Mouse (Mus musculus) myocyte (in vitro differentiated cells): ENCODE results near the gene Peli2. TPM values are rescaled to one million over a fixed set of nuclear protein-coding genes. Genes with fewer than 3 reads are reported as not detected.

Experiments used
- H3K27me3 ChIP-seq: one replicate; pipeline ENCODE4 v1.6.1; 2011; ENCODE audit not compliant: control insufficient read depth, insufficient read depth, insufficient read length
- H3K36me3 ChIP-seq: one replicate; pipeline ENCODE4 v1.6.1; 2011; ENCODE audit not compliant: control insufficient read depth, insufficient read depth
- H3K4me2 ChIP-seq: one replicate; pipeline ENCODE4 v1.6.1; 2011; ENCODE audit warnings: low read depth, control low read depth
- H3K4me3 ChIP-seq: one replicate; pipeline ENCODE4 v1.5.1; 2011; ENCODE audit warnings: mild to moderate bottlenecking, control low read depth, moderate library complexity
- H3K79me2 ChIP-seq: one replicate; pipeline ENCODE4 v1.6.1; 2011; ENCODE audit not compliant: control insufficient read depth, insufficient read depth
- H3ac ChIP-seq: one replicate; pipeline ENCODE4 v1.6.1; 2011; ENCODE audit not compliant: control insufficient read depth, insufficient read length
- CEBPB ChIP-seq: IDR thresholded peaks from 2 replicates; pipeline ENCODE4 v1.6.1; 2011; ENCODE audit warnings: mild to moderate bottlenecking, moderate library complexity; ENCODE audit not compliant: poor library complexity, insufficient read depth, severe bottlenecking
- E2F4 ChIP-seq: IDR thresholded peaks from one replicate; pipeline ENCODE4 v1.6.1; 2011; ENCODE audit warnings: mild to moderate bottlenecking, control low read depth, moderate library complexity; ENCODE audit not compliant: insufficient read depth
- MAX ChIP-seq: IDR thresholded peaks from one replicate; pipeline ENCODE4 v1.6.1; 2011; ENCODE audit warnings: low read depth, mild to moderate bottlenecking, control low read depth
- MYOD1 ChIP-seq, 3 experiments: IDR thresholded peaks; one replicate each; pipeline ENCODE4 v1.6.1; 2011; ENCODE audit warnings: control low read depth in 2 of 3, low read depth in 2 of 3, mild to moderate bottlenecking in 2 of 3, moderate library complexity in 1 of 3; ENCODE audit not compliant: insufficient read length in 2 of 3, control insufficient read depth in 1 of 3
- MYOG ChIP-seq, 3 experiments: IDR thresholded peaks; one replicate each; pipeline ENCODE4 v1.6.1; 2011; ENCODE audit warnings: control low read depth in 2 of 3, low read depth in 2 of 3, mild to moderate bottlenecking in 2 of 3; ENCODE audit not compliant: insufficient read length in 2 of 3, control insufficient read depth in 1 of 3, insufficient read depth in 1 of 3
- POLR2A ChIP-seq: IDR thresholded peaks from one replicate; pipeline ENCODE4 v1.6.1; 2011; ENCODE audit warnings: low read depth, mild to moderate bottlenecking, control low read depth, moderate library complexity; ENCODE audit not compliant: insufficient read length
- POLR2AphosphoS2 ChIP-seq: IDR thresholded peaks from one replicate; pipeline ENCODE4 v1.6.1; 2011; ENCODE audit warnings: low read depth, control low read depth; ENCODE audit not compliant: insufficient read length
- REST ChIP-seq: IDR thresholded peaks from one replicate; pipeline ENCODE4 v1.6.1; 2011; ENCODE audit warnings: mild to moderate bottlenecking, control low read depth, moderate library complexity; ENCODE audit not compliant: insufficient read depth, insufficient read length
- SRF ChIP-seq: IDR thresholded peaks from one replicate; pipeline ENCODE4 v1.6.1; 2011; ENCODE audit warnings: low read depth; ENCODE audit not compliant: control insufficient read depth, insufficient read length
- TCF12 ChIP-seq: IDR thresholded peaks from one replicate; pipeline ENCODE4 v1.6.1; 2011; ENCODE audit warnings: mild to moderate bottlenecking, control low read depth; ENCODE audit not compliant: poor library complexity, insufficient read depth, severe bottlenecking
- TCF3 ChIP-seq: IDR thresholded peaks from one replicate; pipeline ENCODE4 v1.6.1; 2011; ENCODE audit warnings: low read depth, control low read depth; ENCODE audit not compliant: insufficient read length
- USF1 ChIP-seq: IDR thresholded peaks from one replicate; pipeline ENCODE4 v1.6.1; 2011; ENCODE audit warnings: low read depth, mild to moderate bottlenecking, control low read depth, moderate library complexity
- polyA plus RNA-seq: library from polyadenylated mRNA; unstranded; fragments of >200 nt; fragmentation: generic; extraction: Trizol; gene quantifications from one replicate; pipeline ENCODE4 v1.2.1, GENCODE M21; 2012; ENCODE audit warnings: missing spikeins

Peli2 gene
- polyA plus RNA-seq, 1 experiment: 15.8 TPM

DNA sequence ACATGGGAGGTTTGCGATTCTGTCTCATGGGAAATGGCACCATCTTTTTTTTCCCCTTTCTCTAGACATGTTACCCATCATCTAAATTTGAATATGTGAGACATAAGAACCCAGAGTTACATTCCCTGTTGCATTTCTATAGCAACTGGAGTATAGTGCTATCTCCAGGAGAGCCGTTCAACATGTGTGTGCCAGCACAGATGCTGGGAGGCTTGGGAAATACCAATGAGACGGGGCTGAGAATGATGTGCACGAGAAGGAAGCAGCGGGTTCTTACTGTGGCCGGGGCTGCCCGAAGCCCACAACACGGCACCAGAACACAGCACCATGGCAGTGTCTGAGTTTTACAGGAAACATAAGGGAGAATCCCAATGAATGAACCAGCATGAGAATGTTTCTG is 29.5 kb upstream of the Peli2 start:
- H3ac ChIP-seq: no peak overlapping the region
- no peak overlapping the region for H3K4me3 ChIP-seq
- H3K4me2 ChIP-seq: no peak overlapping the region
- no peaks in the 10 kb centered on the region for H3K36me3 ChIP-seq
- TF ChIP-seq MAX (no peak), E2F4 (no peak), POLR2AphosphoS2 (no peak), MYOD1 (IDR thresholded peaks at IDR 0.05; ENCODE audit: control insufficient read depth in 1 of 3, insufficient read length in 2 of 3, low read depth in 2 of 3) (no peak), TCF3 (no peak), POLR2A (no peak), TCF12 (no peak), MYOG (IDR thresholded peaks at IDR 0.05; ENCODE audit: control insufficient read depth in 1 of 3, insufficient read depth in 1 of 3, insufficient read length in 2 of 3, low read depth in 2 of 3) (no peak), SRF (no peak), USF1 (no peak), REST (no peak), CEBPB (no peak)
- H3K27me3 ChIP-seq: no peaks in the 10 kb centered on the region
- H3K79me2 ChIP-seq: no peaks in the 10 kb centered on the region

DNA sequence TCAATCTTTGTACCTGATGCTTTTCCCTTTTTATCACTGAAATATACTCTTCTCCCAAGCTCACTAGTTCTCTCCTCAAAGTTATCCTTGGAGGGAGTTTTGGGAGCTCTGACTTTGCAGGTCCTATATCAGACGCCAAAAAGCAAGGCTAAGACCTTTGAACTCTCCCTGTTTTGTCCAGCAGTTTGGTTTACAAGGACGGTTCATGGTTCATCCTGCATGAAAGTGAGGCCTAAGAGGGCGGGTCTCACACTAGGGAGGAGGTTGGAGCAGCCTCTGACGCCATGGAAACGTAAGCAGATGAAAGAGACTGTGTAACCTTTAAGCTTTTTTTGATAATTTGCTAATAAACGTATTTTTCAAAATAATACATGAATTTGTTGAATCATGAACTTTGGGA is 22.4 kb upstream of the Peli2 start:
- Histone ChIP-seq H3K79me2 (no peaks in the 10 kb centered on the region), H3K27me3 (no peaks in the 10 kb centered on the region), H3K4me3 (no peak overlapping the region), H3K36me3 (no peaks in the 10 kb centered on the region), H3ac (no peak overlapping the region), H3K4me2 (no peak overlapping the region)
- TF ChIP-seq SRF (no peak), POLR2A (no peak), TCF12 (no peak), MYOG (IDR thresholded peaks at IDR 0.05; ENCODE audit: control insufficient read depth in 1 of 3, insufficient read depth in 1 of 3, insufficient read length in 2 of 3, low read depth in 2 of 3) (no peak), E2F4 (no peak), REST (no peak), MAX (no peak), TCF3 (no peak), POLR2AphosphoS2 (no peak), MYOD1 (IDR thresholded peaks at IDR 0.05; ENCODE audit: control insufficient read depth in 1 of 3, insufficient read length in 2 of 3, low read depth in 2 of 3) (no peak), USF1 (no peak), CEBPB (no peak)

DNA sequence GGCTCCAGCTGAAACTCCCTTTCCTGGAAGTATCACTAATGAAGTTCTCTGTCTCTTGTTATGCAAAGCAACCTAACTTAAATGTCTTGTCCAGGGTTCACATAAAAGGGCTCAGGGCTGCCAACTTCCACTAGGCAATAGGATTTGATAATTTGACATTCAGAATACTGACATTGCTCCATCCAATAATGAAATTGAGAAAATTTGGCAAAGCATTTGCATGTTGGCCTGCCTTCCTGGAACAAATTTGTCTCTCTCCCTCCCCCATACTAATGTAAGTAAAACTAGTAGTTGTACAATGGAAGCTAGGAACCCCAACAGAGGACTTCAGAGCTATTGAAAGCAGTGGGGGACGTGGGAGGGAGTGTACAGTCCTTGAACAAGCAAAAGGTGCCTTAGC is 21.3 kb upstream of the Peli2 start:
- no peak for TF ChIP-seq POLR2A
- TF ChIP-seq MAX: no peak
- no peak for TF ChIP-seq SRF
- no peak for TF ChIP-seq TCF3
- TF ChIP-seq CEBPB: no peak
- TF ChIP-seq MYOD1 (IDR thresholded peaks at IDR 0.05; ENCODE audit: control insufficient read depth in 1 of 3, insufficient read length in 2 of 3, low read depth in 2 of 3): no peak
- no peak for TF ChIP-seq TCF12
- TF ChIP-seq E2F4: no peak
- no peak for TF ChIP-seq POLR2AphosphoS2
- TF ChIP-seq USF1: no peak
- no peak for TF ChIP-seq REST
- TF ChIP-seq MYOG (IDR thresholded peaks at IDR 0.05; ENCODE audit: control insufficient read depth in 1 of 3, insufficient read depth in 1 of 3, insufficient read length in 2 of 3, low read depth in 2 of 3): no peak
- Histone ChIP-seq H3K79me2 (no peaks in the 10 kb centered on the region), H3ac (no peak overlapping the region), H3K27me3 (no peaks in the 10 kb centered on the region), H3K4me3 (no peak overlapping the region), H3K36me3 (no peaks in the 10 kb centered on the region), H3K4me2 (no peak overlapping the region)

DNA sequence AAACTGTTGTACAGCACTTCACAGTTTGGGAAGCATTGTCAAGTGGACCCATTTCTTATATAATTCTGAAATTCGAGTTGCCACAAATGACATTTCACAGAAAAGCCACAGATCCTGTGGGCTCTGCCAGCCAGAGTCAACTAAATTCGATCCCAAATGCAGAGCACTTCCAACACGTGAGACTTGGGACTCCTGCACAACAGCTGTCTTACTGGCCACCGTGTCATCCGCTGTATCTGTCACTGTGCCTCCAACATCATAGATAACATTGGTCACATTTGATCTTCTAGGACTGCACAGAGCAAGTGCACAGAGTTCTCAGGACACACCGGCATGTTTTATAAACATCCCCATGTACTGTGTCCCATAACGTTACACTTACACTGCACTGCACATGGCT is 14.2 kb upstream of the Peli2 start:
- Histone ChIP-seq H3ac (no peak overlapping the region), H3K4me2 (no peak overlapping the region), H3K79me2 (no peaks in the 10 kb centered on the region), H3K4me3 (no peak overlapping the region), H3K27me3 (no peaks in the 10 kb centered on the region), H3K36me3 (no peaks in the 10 kb centered on the region)
- TF ChIP-seq POLR2A (no peak), TCF12 (no peak), SRF (no peak), POLR2AphosphoS2 (no peak), MYOD1 (IDR thresholded peaks at IDR 0.05; ENCODE audit: control insufficient read depth in 1 of 3, insufficient read length in 2 of 3, low read depth in 2 of 3) (peak in 2 of 3 experiments; percentile 28 to 55), MYOG (IDR thresholded peaks at IDR 0.05; ENCODE audit: control insufficient read depth in 1 of 3, insufficient read depth in 1 of 3, insufficient read length in 2 of 3, low read depth in 2 of 3) (peak; percentile 34 to 72 (median 71)), MAX (no peak), TCF3 (peak; percentile 55), USF1 (no peak), CEBPB (no peak)

DNA sequence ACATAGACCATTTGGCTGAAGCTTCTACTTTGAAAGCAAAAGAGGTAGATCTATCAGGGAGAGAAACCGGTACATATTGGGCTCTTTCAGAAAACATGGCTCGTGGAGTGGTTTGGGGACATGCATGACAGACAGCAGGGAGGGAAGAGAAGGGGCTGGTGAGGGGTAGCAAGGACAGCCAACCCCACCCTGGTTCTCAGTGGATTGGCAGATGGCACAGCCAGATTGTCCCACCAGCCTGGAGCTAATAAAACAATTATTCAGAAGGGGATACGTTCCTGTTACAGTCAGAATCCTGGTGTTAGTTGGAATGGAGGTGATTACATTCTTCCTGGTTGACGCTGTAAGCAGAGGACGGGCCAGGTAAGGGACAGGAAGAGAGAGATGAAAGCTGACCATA is 2.6 kb upstream of the Peli2 start:
- H3K27me3 ChIP-seq: no peaks in the 10 kb centered on the region
- H3ac ChIP-seq: no peak overlapping the region
- H3K36me3 ChIP-seq: no peaks in the 10 kb centered on the region
- no peak overlapping the region for H3K4me3 ChIP-seq
- H3K4me2 ChIP-seq: no peak overlapping the region
- H3K79me2 ChIP-seq: no peaks in the 10 kb centered on the region
- TF ChIP-seq CEBPB: no peak
- no peak for TF ChIP-seq E2F4
